Mouse (Mus musculus): ENCODE data around the gene Umodl1.

Umodl1 gene

GRCm38 (mm10) chr17:30996296-30996695 lies 41.9 kb downstream of the Umodl1 start:
- DNase-seq (ENCODE audit: low spot score in 2 of 2) = no peak

- no peak for DNase-seq (ENCODE audit: low spot score in 2 of 2)
Measured at GRCm38 (mm10) chr17:31000897-31001296, 46.5 kb downstream of the Umodl1 start.

GRCm38 (mm10) chr17:31002613-31003012 lies 48.2 kb downstream of the Umodl1 start:
- DNase-seq (ENCODE audit: low spot score in 2 of 2) = no peak

- no peak for DNase-seq (ENCODE audit: low spot score in 2 of 2)
Measured at GRCm38 (mm10) chr17:31005284-31005683, 50.8 kb downstream of the Umodl1 start.

GRCm38 (mm10) chr17:31007357-31007756 lies 52.9 kb downstream of the Umodl1 start:
- DNase-seq (ENCODE audit: low spot score in 2 of 2) = no peak

GRCm38 (mm10) chr17:31008416-31008815 lies 54.0 kb downstream of the Umodl1 start:
- DNase-seq (ENCODE audit: low spot score in 2 of 2) = no peak

- DNase-seq (ENCODE audit: low spot score in 2 of 2) = peak in 1 of 2 experiments; percentile 33
Measured at GRCm38 (mm10) chr17:31011551-31012394, 57.3 kb downstream of the Umodl1 start.

GRCm38 (mm10) chr17:31018267-31018666 lies 63.8 kb downstream of the Umodl1 start:
- DNase-seq (ENCODE audit: low spot score in 2 of 2) = peak; percentile 46 to 58

- peak; percentile 56 to 73 for DNase-seq (ENCODE audit: low spot score in 2 of 2)
Measured at GRCm38 (mm10) chr17:31019505-31019904, 65.1 kb downstream of the Umodl1 start.

GRCm38 (mm10) chr17:31020078-31020477 lies 65.6 kb downstream of the Umodl1 start:
- DNase-seq (ENCODE audit: low spot score in 2 of 2) = no peak

- no peak for DNase-seq (ENCODE audit: low spot score in 2 of 2)
Measured at GRCm38 (mm10) chr17:31021276-31021675, 66.8 kb downstream of the Umodl1 start.

- DNase-seq (ENCODE audit: low spot score in 2 of 2) = no peak
Measured at GRCm38 (mm10) chr17:31024125-31024781, 69.8 kb downstream of the Umodl1 start.

GRCm38 (mm10) chr17:31024782-31025125 lies 70.3 kb downstream of the Umodl1 start:
- DNase-seq (ENCODE audit: low spot score in 2 of 2) = no peak

- no peak for DNase-seq (ENCODE audit: low spot score in 2 of 2)
Measured at GRCm38 (mm10) chr17:31026986-31027385, 72.5 kb downstream of the Umodl1 start.

- no peak for DNase-seq (ENCODE audit: low spot score in 2 of 2)
Measured at GRCm38 (mm10) chr17:31027723-31028122, 73.3 kb downstream of the Umodl1 start.

- no peak for DNase-seq (ENCODE audit: low spot score in 2 of 2)
Measured at GRCm38 (mm10) chr17:31028821-31029370, 74.5 kb downstream of the Umodl1 start.

- DNase-seq (ENCODE audit: low spot score in 2 of 2) = no peak
Measured at GRCm38 (mm10) chr17:31029407-31029806, 75.0 kb downstream of the Umodl1 start.

GRCm38 (mm10) chr17:31032341-31032740 lies 77.9 kb downstream of the Umodl1 start:
- DNase-seq (ENCODE audit: low spot score in 2 of 2) = no peak

- DNase-seq (ENCODE audit: low spot score in 2 of 2) = no peak
Measured at GRCm38 (mm10) chr17:31033251-31033650, 78.8 kb downstream of the Umodl1 start.

GRCm38 (mm10) chr17:31034165-31034564 lies 79.7 kb downstream of the Umodl1 start:
- DNase-seq (ENCODE audit: low spot score in 2 of 2) = no peak

- DNase-seq (ENCODE audit: low spot score in 2 of 2) = peak; percentile 20 to 37
Measured at GRCm38 (mm10) chr17:31034674-31035356, 80.4 kb downstream of the Umodl1 start.

GRCm38 (mm10) chr17:31036168-31036876 lies 81.9 kb downstream of the Umodl1 start:
- DNase-seq (ENCODE audit: low spot score in 2 of 2) = peak; percentile 31 to 66

Measured in frontal cortex, postnatal 36 days (tissue).